Mouse (Mus musculus) heart, postnatal 4 days (tissue): Measurements from ENCODE around the gene Mgat4a. TPM values are rescaled to one million over a fixed set of nuclear protein-coding genes. Genes with fewer than 3 reads are reported as not detected.

Experiments used
- total RNA-seq, 2 experiments: library from RNA; stranded (reverse); gene quantifications; 2 replicates each; pipeline ENCODE4 v1.2.3; 2021

The Mgat4a gene
- total RNA-seq, 2 experiments from 2014 or later: 15.1 to 15.5 TPM

Other genes with a start within 250 kb of the Mgat4a start
- 10 to 100 TPM; 17.2 to 18.7 TPM for gene Inpp4a, start 241.2 kb downstream of the Mgat4a start, total RNA-seq
- 10 to 100 TPM; 84.1 to 85.6 TPM for gene Coa5, start 110.9 kb downstream of the Mgat4a start, total RNA-seq
- 10 to 100 TPM; 32.2 to 39.3 TPM for gene Unc50, start 110.9 kb downstream of the Mgat4a start, total RNA-seq
- 1 to 10 TPM; 1.7 to 1.9 TPM for gene 2010300C02Rik, start 179.1 kb upstream of the Mgat4a start, total RNA-seq